Comparison of ENCODE assay signal across 8 mouse cellular contexts in genomic region chr12:53253461-53254159, GRCm38 (mm10). TPM values are rescaled to one million over a fixed set of nuclear protein-coding genes. Genes with fewer than 3 reads are reported as not detected.
DNase-seq lines count a peak whose midpoint lies in the region; ATAC-seq and TF ChIP-seq lines count a peak whose summit lies in the region.

No protein-coding gene starts in this region.

- peak overlapping the region; percentile 29; the same call in 1 of the 2 replicates for H3K27ac ChIP-seq in cortical plate, adult 2 months (ENCODE audit: insufficient read depth, low read length)
- 0 out of 2 replicates have a peak overlapping the region, but pooled peaks have one; percentile 19 for H3K27ac ChIP-seq in heart, embryonic 16.5 days (ENCODE audit: low read length)
- peak overlapping the region; percentile 98 for H3K27ac ChIP-seq in midbrain, embryonic 16.5 days (ENCODE audit: low read length)

- no peaks in the 10 kb centered on the region for H3K9me3 ChIP-seq in megakaryocyte, embryonic 14.5 days
- no peaks in the 10 kb centered on the region for H3K9me3 ChIP-seq in heart, embryonic 16.5 days (replicated peaks; ENCODE audit: control insufficient read depth, low read length)
- H3K9me3 ChIP-seq in midbrain, embryonic 16.5 days (replicated peaks; ENCODE audit: control insufficient read depth, low read length, poor library complexity, severe bottlenecking) = no peaks in the 10 kb centered on the region

- peak; percentile 9 to 39 for DNase-seq in layer of hippocampus, postnatal 14 days (ENCODE audit: low spot score in 2 of 2)
- no peak for DNase-seq in urinary bladder, postnatal 10 days (ENCODE audit: low spot score)
- DNase-seq in spleen, adult 18-20 months = no peak

- H3K9ac ChIP-seq in heart, embryonic 16.5 days (ENCODE audit: low read length) = peak overlapping the region; percentile 82
- H3K9ac ChIP-seq in midbrain, embryonic 16.5 days (ENCODE audit: low read depth, low read length) = peak overlapping the region; percentile 97

- peaks cover 14% of the 10 kb centered on the region for H3K4me1 ChIP-seq in megakaryocyte, embryonic 14.5 days
- no peaks in the 10 kb centered on the region for H3K4me1 ChIP-seq in cortical plate, adult 2 months (ENCODE audit: control insufficient read depth, insufficient read depth, low read length)
- H3K4me1 ChIP-seq in heart, embryonic 16.5 days (ENCODE audit: control insufficient read depth, insufficient read depth, low read length) = peaks cover 11% of the 10 kb centered on the region; the same call in 1 of the 2 replicates
- peaks cover 22% of the 10 kb centered on the region for H3K4me1 ChIP-seq in midbrain, embryonic 16.5 days (ENCODE audit: control insufficient read depth, insufficient read depth, low read length)

- peak overlapping the region; percentile 95 for H3K4me2 ChIP-seq in heart, embryonic 16.5 days (ENCODE audit: low read depth, low read length)
- peak overlapping the region; percentile 82 for H3K4me2 ChIP-seq in midbrain, embryonic 16.5 days (ENCODE audit: low read length)

- H3K4me3 ChIP-seq in megakaryocyte, embryonic 14.5 days (replicated peaks) = peak overlapping the region; percentile 77
- H3K4me3 ChIP-seq in cortical plate, adult 2 months (ENCODE audit: insufficient read depth, low read length) = peak overlapping the region; percentile 6
- peak overlapping the region; percentile 80 for H3K4me3 ChIP-seq in heart, embryonic 16.5 days (ENCODE audit: low read length)
- H3K4me3 ChIP-seq in midbrain, embryonic 16.5 days (ENCODE audit: low read depth, low read length) = peak overlapping the region; percentile 87

- under 1% methylated on average over 21 of the region's 32 CpGs for WGBS in heart, embryonic 16.5 days
- WGBS in midbrain, embryonic 16.5 days = 1% methylated on average over 11 of the region's 32 CpGs

- TF ChIP-seq CTCF in cortical plate, adult 2 months (IDR thresholded peaks at IDR 0.05; ENCODE audit: extremely low read depth, insufficient read depth, low read length) = no peak

- H3K27me3 ChIP-seq in megakaryocyte, embryonic 14.5 days (replicated peaks) = peaks cover 75% of the 10 kb centered on the region
- peaks cover 31% of the 10 kb centered on the region for H3K27me3 ChIP-seq in heart, embryonic 16.5 days (ENCODE audit: control insufficient read depth, insufficient read depth, low read length)
- H3K27me3 ChIP-seq in midbrain, embryonic 16.5 days (ENCODE audit: control insufficient read depth, insufficient read depth, low read depth, low read length) = no peaks in the 10 kb centered on the region

- no peak for ATAC-seq in megakaryocyte, adult 5-6 weeks (ENCODE audit: poor library complexity, severe bottlenecking)
- ATAC-seq in heart, embryonic 16.5 days (replicated peaks; ENCODE audit: extremely low read depth, insufficient read depth, low FRiP score) = peak; percentile 34; the same call in 1 of the 2 replicates
- ATAC-seq in midbrain, embryonic 16.5 days = peak; percentile 33; the same call in 1 of the 2 replicates

- no peaks in the 10 kb centered on the region for H3K36me3 ChIP-seq in megakaryocyte, embryonic 14.5 days (replicated peaks; ENCODE audit: low read length)
- H3K36me3 ChIP-seq in heart, embryonic 16.5 days (ENCODE audit: control insufficient read depth, insufficient read depth) = no peaks in the 10 kb centered on the region
- no peaks in the 10 kb centered on the region for H3K36me3 ChIP-seq in midbrain, embryonic 16.5 days (ENCODE audit: control insufficient read depth, insufficient read depth, low read length)

- TF ChIP-seq POLR2A in cortical plate, adult 2 months (IDR thresholded peaks at IDR 0.05; ENCODE audit: extremely low read depth, insufficient read depth, low read length) = no peak

RNA-seq across cellular contexts. Expression of gene Npas3, which starts 5.1 kb away (rescaled TPM):
- 0.69 TPM in 1 of 2 replicates, not detected in the other for polyA plus RNA-seq in megakaryocyte, embryonic 14.5 days (2012; ENCODE audit: insufficient read depth, low replicate concordance)
- total RNA-seq in megakaryocyte, adult 5-6 weeks (2015) = not detected in 2 replicates
- total RNA-seq in megakaryocyte, adult 5-6 weeks (2017) = not detected in 2 replicates
- 7.9 and 8.6 TPM in 2 replicates for polyA plus RNA-seq in cortical plate, adult 2 months (2012; rRNA removed)
- 0.49 and 0.76 TPM in 2 replicates for polyA plus RNA-seq in heart, embryonic 16.5 days (2015; fragmentation: Nextera tagmentation; extraction: Ambion mirVana)
- 10 to 100 TPM; 32.5 to 32.8 TPM for total RNA-seq in layer of hippocampus, postnatal 14 days (2021)
- polyA plus RNA-seq in midbrain, embryonic 16.5 days (2015; fragmentation: Nextera tagmentation; extraction: Ambion mirVana) = 25.1 and 27.9 TPM in 2 replicates

Comparison
In these comparisons a context has a peak if more than half of its experiments do, and no peak if none do; other contexts are left out.
1. H3K4me3 ChIP-seq: peak in every context shown above with its lines; median percentile 87 in midbrain, embryonic 16.5 days; 80 in heart, embryonic 16.5 days; 77 in megakaryocyte, embryonic 14.5 days; 6 in cortical plate, adult 2 months.
2. H3K27ac ChIP-seq: peak in every context shown above with its lines; median percentile 98 in midbrain, embryonic 16.5 days; 29 in cortical plate, adult 2 months; 19 in heart, embryonic 16.5 days.
3. DNase-seq: peak in layer of hippocampus, postnatal 14 days (2 of 2); none in urinary bladder, postnatal 10 days (single experiment) and spleen, adult 18-20 months (0 of 2).